In genomic region chr3:144185327-144186152, GRCm38 (mm10) we compare ENCODE assay signal across 21 mouse cellular contexts. TPM values are rescaled to one million over a fixed set of nuclear protein-coding genes. Genes with fewer than 3 reads are reported as not detected.
A peak's percentile ranks its signal among the peaks of the same experiment; 100 is the strongest.
DNase-seq lines count a peak whose midpoint lies in the region; ATAC-seq and TF ChIP-seq lines count a peak whose summit lies in the region.
"Had no signal": no experiment of that assay in that cellular context is flagged by ENCODE, and none has a peak within 500 bp of the region (broad histone marks: within the 10 kb centered on the region; RNA-seq: fewer than 3 reads in every experiment).

No protein-coding gene starts in this region.

- ATAC-seq in limb, embryonic 12.5 days (ENCODE audit: insufficient number of reproducible peaks, insufficient read depth, low FRiP score, low TSS enrichment, low read depth) = no peak
- ATAC-seq: activated CD4-positive, CD25-positive, alpha-beta regulatory T cell, adult 4 months; forebrain, embryonic 14.5 days; Patski had no signal

- DNase-seq in limb, embryonic 10.5 days (ENCODE audit: low spot score) = no peak
- DNase-seq in kidney, adult 2 months = peak; percentile 92
- peak; percentile 60 for DNase-seq in kidney, postnatal 14 days
- no peak for DNase-seq in retina, postnatal 1 day
- no peak for DNase-seq in heart, adult 9 months (ENCODE audit: low spot score in 2 of 2)
- DNase-seq in cerebellum, postnatal 25 days = no peak
- DNase-seq: adrenal gland, postnatal 14 days; B cell, adult 2 months; cerebellum, adult 18-20 months; liver; lung, embryonic 14.5 days; lung, postnatal 4 days; right cerebral cortex, postnatal 25 days; thymus, postnatal 4 days had no signal

- peaks cover 37% of the 10 kb centered on the region for H3K36me3 ChIP-seq in limb, embryonic 12.5 days
- peaks cover 36% of the 10 kb centered on the region for H3K36me3 ChIP-seq in limb, embryonic 10.5 days
- H3K36me3 ChIP-seq in kidney, adult 2 months (ENCODE audit: control insufficient read depth, insufficient read depth, low read length) = peaks cover 10% of the 10 kb centered on the region

- no peak overlapping the region for H3K9ac ChIP-seq in limb, embryonic 12.5 days (replicated peaks)
- H3K9ac ChIP-seq: heart, embryonic 15.5 days; lung, embryonic 14.5 days had no signal

- H3K9me3 ChIP-seq in limb, embryonic 12.5 days = no peaks in the 10 kb centered on the region
- H3K9me3 ChIP-seq in limb, embryonic 10.5 days (replicated peaks) = no peaks in the 10 kb centered on the region
- H3K9me3 ChIP-seq: heart, embryonic 15.5 days; hindbrain, embryonic 10.5 days; midbrain, embryonic 10.5 days had no signal

- H3K4me1 ChIP-seq in limb, embryonic 12.5 days (replicated peaks) = peaks cover 29% of the 10 kb centered on the region
- peaks cover 22% of the 10 kb centered on the region for H3K4me1 ChIP-seq in limb, embryonic 10.5 days
- H3K4me1 ChIP-seq in kidney, adult 2 months (ENCODE audit: control insufficient read depth, insufficient read depth, low read length) = peaks cover 15% of the 10 kb centered on the region; the same call in 1 of the 2 replicates
- H3K4me1 ChIP-seq: heart, embryonic 15.5 days; hindbrain, embryonic 10.5 days; midbrain, embryonic 10.5 days had no signal

- WGBS in limb, embryonic 12.5 days = 57% methylated on average over 13 of the region's 13 CpGs
- WGBS in limb, embryonic 10.5 days = 79% methylated on average over 13 of the region's 13 CpGs
- 43% methylated on average over 13 of the region's 13 CpGs for WGBS in kidney, adult 2 months

- H3K27ac ChIP-seq in limb, embryonic 12.5 days = peak overlapping the region; percentile 42; the same call in 1 of the 2 replicates
- no peak overlapping the region for H3K27ac ChIP-seq in limb, embryonic 10.5 days
- peak overlapping the region; percentile 83 for H3K27ac ChIP-seq in kidney, adult 2 months (ENCODE audit: insufficient read depth, low read depth, low read length)
- H3K27ac ChIP-seq: heart, embryonic 15.5 days; hindbrain, embryonic 10.5 days; midbrain, embryonic 10.5 days had no signal

- TF ChIP-seq CTCF in kidney, adult 2 months (conservative IDR thresholded peaks at IDR 0.05; ENCODE audit: insufficient read depth, insufficient read length, low read depth, low read length) = no peak

- TF ChIP-seq POLR2A in kidney, adult 2 months (IDR thresholded peaks at IDR 0.05; ENCODE audit: low read depth, low read length) = no peak

- H3K4me3 ChIP-seq in limb, embryonic 12.5 days (replicated peaks) = no peak overlapping the region
- no peak overlapping the region for H3K4me3 ChIP-seq in limb, embryonic 10.5 days
- H3K4me3 ChIP-seq in kidney, adult 2 months (ENCODE audit: insufficient read depth, low read depth, low read length) = no peak overlapping the region
- H3K4me3 ChIP-seq: heart, embryonic 15.5 days; hindbrain, embryonic 10.5 days; midbrain, embryonic 10.5 days had no signal

- no peaks in the 10 kb centered on the region for H3K27me3 ChIP-seq in limb, embryonic 12.5 days
- no peaks in the 10 kb centered on the region for H3K27me3 ChIP-seq in limb, embryonic 10.5 days (ENCODE audit: low read depth, poor library complexity, severe bottlenecking)
- no peaks in the 10 kb centered on the region for H3K27me3 ChIP-seq in kidney, adult 2 months (replicated peaks; ENCODE audit: control insufficient read depth, insufficient read depth, low read length)
- H3K27me3 ChIP-seq: heart, embryonic 15.5 days; Patski had no signal

- H3K4me2 ChIP-seq in limb, embryonic 12.5 days = no peak overlapping the region
- H3K4me2 ChIP-seq: heart, embryonic 15.5 days; lung, embryonic 14.5 days had no signal

RNA-seq across cellular contexts. Expression of gene Lmo4, which starts 19.5 kb away (rescaled TPM):
- 80.8 and 83.5 TPM in 2 replicates for polyA plus RNA-seq in limb, embryonic 12.5 days (2016; fragmentation: Nextera tagmentation; extraction: Ambion mirVana)
- polyA plus RNA-seq in limb, embryonic 10.5 days (2016; fragmentation: Nextera tagmentation; extraction: Ambion mirVana) = 45.9 and 56.6 TPM in 2 replicates
- 88.7 and 108 TPM in 2 replicates for polyA plus RNA-seq in kidney, adult 2 months (2012; rRNA removed)

Comparison
In these comparisons a context has a peak if more than half of its experiments do, and no peak if none do; other contexts are left out.
1. DNase-seq: peak in kidney, adult 2 months (single experiment) and kidney, postnatal 14 days (single experiment); none in limb, embryonic 10.5 days (single experiment), retina, postnatal 1 day (single experiment), heart, adult 9 months (0 of 2) and cerebellum, postnatal 25 days (0 of 2).